Mouse (Mus musculus) kidney, embryonic 16.5 days (tissue): Measurements from ENCODE around the gene Arhgef19. TPM values are rescaled to one million over a fixed set of nuclear protein-coding genes. Genes with fewer than 3 reads are reported as not detected.

Source experiments
- ATAC-seq: fragments of 200-750 bp; cut with Nextera tagmentation; 2 replicates; pipeline ENCODE4 v1.8.0; 2017; ENCODE audit warnings: moderate TSS enrichment; ENCODE audit not compliant: low FRiP score, low TSS enrichment
- H3K27ac ChIP-seq: fragments of 300-500 bp; sonication (generic); 2 replicates; pipeline ENCODE4 v1.5.1; 2014; ENCODE audit warnings: low read length
- H3K27me3 ChIP-seq: fragments of 300-500 bp; sonication (generic); 2 replicates; pipeline ENCODE4 v1.6.1; 2014; ENCODE audit warnings: low read length, control low read depth, mixed read lengths; ENCODE audit not compliant: insufficient read depth
- H3K36me3 ChIP-seq: fragments of 300-500 bp; sonication (generic); 2 replicates; pipeline ENCODE4 v1.6.1; 2014; ENCODE audit warnings: low read length, control low read depth, mixed read lengths; ENCODE audit not compliant: insufficient read depth
- H3K4me1 ChIP-seq: fragments of 300-500 bp; sonication (generic); 2 replicates; pipeline ENCODE4 v1.6.1; 2014; ENCODE audit warnings: low read length, control low read depth, mixed read lengths; ENCODE audit not compliant: insufficient read depth
- H3K4me2 ChIP-seq: fragments of 300-500 bp; sonication (generic); replicated peaks from 2 replicates; pipeline ENCODE4 v1.6.1; 2014; ENCODE audit warnings: low read depth, low read length
- H3K4me3 ChIP-seq: fragments of 300-500 bp; sonication (generic); 2 replicates; pipeline ENCODE4 v1.5.1; 2014; ENCODE audit warnings: mild to moderate bottlenecking, low read length
- H3K9ac ChIP-seq: fragments of 300-500 bp; sonication (generic); replicated peaks from 2 replicates; pipeline ENCODE4 v1.6.1; 2014; ENCODE audit warnings: low read length
- H3K9me3 ChIP-seq: fragments of 300-500 bp; sonication (generic); 2 replicates; pipeline ENCODE4 v1.6.1; 2016; ENCODE audit warnings: low read length, control low read depth
- WGBS: fragments of 180-500 bp; shearing (Covaris S2); extraction: QIAGEN DNeasy Blood & Tissue Kit; methylation state at CpG from one replicate; pipeline ENCODE4 v1.1.7; 2014; 5-methylcytosine and 5-hydroxymethylcytosine counted together
- polyA plus RNA-seq: library from polyadenylated mRNA; unstranded; fragments of >200 nt; fragmentation: Nextera tagmentation; extraction: Ambion mirVana; gene quantifications from 2 replicates; pipeline ENCODE4 v1.2.1, GENCODE M21; 2015

The Arhgef19 gene
- polyA plus RNA-seq, 1 experiment from 2014 or later: 9.6 TPM

GRCm38 (mm10) chr4:141301116-141301553 is 61.8 kb downstream of the Arhgef19 start, which contains the start of gene Epha2:
TSS of gene Epha2 (plus strand) at chr4:141301240.
- Histone ChIP-seq H3K27me3 (no peaks in the 10 kb centered on the region), H3K4me2 (peak within 1 kb of the TSS; percentile 77), H3K36me3 (no peaks in the 10 kb centered on the region), H3K9ac (peak within 1 kb of the TSS; percentile 82), H3K4me3 (peak within 1 kb of the TSS; percentile 68), H3K27ac (peak within 1 kb of the TSS; percentile 74), H3K4me1 (peaks cover 56% of the 10 kb centered on the region), H3K9me3 (no peaks in the 10 kb centered on the region)
- WGBS: under 1% methylated on average over 35 of the region's 35 CpGs
- ATAC-seq: peak; percentile 42; the same call in 1 of the 2 replicates

DNA sequence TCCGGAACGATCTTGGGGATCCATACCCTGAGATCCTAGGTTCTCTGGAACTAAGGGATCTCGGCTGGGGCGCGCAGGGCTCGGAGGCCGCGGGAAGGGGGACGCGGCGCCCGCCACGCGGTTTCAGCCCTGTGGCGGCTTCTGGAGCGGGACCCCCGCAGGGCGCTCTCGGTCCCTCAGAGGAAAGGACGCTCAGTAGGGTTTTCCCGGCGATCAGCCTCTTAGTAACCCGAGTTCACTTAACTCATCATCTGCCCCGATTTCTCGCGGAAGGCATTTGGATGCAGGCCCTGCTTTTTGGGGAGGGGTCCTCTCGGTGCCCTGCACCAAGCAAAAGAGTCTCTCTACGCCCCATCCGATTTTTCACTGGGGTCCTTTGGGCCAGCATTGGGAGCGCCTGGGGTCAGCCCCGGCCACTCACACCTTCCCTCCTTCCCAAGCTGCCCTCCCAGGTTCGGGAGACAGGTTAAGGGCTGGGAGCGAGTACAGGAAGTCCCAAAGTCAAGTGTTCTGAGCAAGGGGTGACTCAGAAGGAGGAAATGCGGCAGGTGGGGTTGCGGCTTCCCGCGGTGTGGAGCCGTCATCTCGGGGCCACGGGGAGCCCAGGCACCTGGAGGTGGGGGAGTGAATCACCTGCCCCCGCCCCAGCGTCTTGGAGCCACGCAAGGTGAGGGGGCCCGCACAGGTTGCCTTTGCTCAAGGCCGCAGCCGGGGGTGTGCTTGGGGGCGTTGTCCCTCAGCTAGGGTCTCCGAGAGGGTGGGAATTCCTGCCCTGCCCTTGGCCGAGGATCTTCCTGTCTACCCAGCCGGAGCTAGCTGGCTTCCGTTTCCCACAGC is 62.5 kb downstream of the Arhgef19 start:
- peak overlapping the region; percentile 68 for H3K4me3 ChIP-seq
- 0 out of 2 replicates have a peak, but pooled peaks have one; percentile 3 for ATAC-seq
- under 1% methylated on average over 49 of the region's 51 CpGs for WGBS

DNA sequence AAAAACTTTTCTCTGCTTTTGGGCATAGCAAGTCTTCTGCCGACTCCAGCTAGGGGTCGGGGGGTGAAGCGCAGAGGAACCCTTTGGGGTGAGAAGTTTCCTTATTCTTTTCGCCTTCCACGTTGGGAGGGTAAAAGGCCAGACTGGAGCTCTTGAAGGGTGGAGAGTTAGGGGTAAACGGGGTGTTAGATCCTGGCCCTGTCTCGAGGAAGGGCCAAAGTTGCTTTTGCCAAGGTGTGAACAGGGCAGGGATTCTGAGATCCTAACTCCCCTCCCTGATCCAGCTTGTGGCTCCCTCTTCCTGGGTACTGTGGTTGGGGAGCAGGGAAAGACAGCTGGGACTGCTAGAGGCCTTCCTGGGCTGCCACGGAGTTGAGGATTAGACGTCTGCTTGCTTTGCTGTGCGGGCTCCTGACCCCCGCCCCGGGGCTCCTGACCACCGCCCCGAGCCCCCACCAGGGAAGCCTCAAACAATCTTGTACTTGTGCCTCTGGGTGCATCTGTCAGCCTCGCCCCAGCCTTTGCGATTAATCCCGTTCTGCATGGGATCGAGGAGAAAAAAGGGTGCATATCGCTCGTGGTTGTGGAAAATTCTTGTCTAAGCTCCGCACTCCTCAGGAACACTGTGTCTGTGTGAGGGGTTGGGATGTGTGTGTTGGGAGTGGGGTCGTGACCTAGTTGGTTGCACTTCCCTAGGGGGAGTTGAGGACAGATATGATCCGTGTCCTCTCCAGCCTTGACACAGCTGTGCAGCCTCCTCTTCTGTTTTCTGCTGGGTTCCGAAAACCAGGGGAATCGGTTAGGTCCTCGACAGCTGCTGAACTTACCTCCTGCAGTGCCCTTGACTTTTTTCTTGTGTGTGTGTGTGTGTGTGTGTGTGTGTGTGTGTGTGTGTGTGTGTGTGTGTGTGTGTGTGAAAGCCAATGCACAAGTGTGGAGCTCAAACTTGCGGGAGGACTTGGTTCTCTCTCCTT is 63.4 kb downstream of the Arhgef19 start:
- Histone ChIP-seq H3K4me2 (peak overlapping the region; percentile 77), H3K9ac (peak overlapping the region; percentile 82), H3K9me3 (no peaks in the 10 kb centered on the region), H3K36me3 (no peaks in the 10 kb centered on the region), H3K27me3 (no peaks in the 10 kb centered on the region), H3K4me3 (peak overlapping the region; percentile 68), H3K4me1 (peaks cover 62% of the 10 kb centered on the region), H3K27ac (peak overlapping the region; percentile 74)
- no peak for ATAC-seq
- WGBS: 11% methylated on average over 27 of the region's 27 CpGs

More for the DNA sequence above, 62.5 kb downstream of the Arhgef19 start:
- H3K4me2 ChIP-seq: peak overlapping the region; percentile 77
- H3K27ac ChIP-seq: peak overlapping the region; percentile 74
- H3K9ac ChIP-seq: peak overlapping the region; percentile 82
- H3K36me3 ChIP-seq: no peaks in the 10 kb centered on the region
- no peaks in the 10 kb centered on the region for H3K27me3 ChIP-seq
- no peaks in the 10 kb centered on the region for H3K9me3 ChIP-seq
- peaks cover 62% of the 10 kb centered on the region for H3K4me1 ChIP-seq

DNA sequence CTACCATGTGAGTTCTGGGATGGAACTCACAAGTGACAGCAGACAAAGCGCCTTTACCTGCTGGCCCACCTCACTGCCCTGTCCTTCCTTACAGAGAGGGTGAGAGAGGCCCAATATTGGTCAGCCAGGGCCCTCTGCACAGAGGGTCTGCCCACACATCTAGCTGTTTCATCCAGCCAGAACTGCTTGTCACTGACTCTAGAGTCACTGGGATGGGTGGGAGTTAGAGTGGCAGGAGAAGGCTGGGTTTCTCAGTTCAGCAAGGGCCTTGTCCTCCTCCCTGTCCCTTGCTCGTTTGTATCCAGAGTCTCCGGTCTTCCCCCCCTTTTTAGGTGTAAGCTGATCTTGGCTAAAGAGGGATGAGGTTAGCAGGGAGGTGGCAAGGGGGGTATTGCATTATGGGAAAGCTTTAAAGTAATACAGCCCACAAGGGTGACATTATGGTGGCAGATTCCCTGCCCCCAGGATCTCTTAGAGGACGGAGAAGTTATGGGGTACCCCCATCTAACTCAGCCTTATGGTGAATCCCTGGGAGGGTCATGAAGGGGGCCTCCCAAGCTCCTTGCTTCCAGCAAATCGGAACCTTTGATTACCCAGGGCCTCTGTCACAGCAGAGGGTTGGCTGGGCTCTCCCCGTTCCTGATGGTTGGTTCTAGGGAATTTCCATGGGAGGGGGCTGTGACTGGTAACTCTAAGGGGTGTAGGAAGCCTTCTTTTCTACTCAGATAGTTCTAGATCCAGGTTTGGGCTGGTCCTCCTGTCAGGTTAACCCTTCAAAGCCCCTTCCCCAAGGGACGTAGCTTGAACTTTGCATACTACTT is 64.3 kb downstream of the Arhgef19 start:
- Histone ChIP-seq H3K27ac (peak overlapping the region; percentile 74), H3K9me3 (no peaks in the 10 kb centered on the region), H3K4me2 (peak overlapping the region; percentile 77), H3K27me3 (no peaks in the 10 kb centered on the region), H3K9ac (peak overlapping the region; percentile 46; the same call in 1 of the 2 replicates), H3K36me3 (peaks cover 2% of the 10 kb centered on the region; the same call in 1 of the 2 replicates), H3K4me3 (peak overlapping the region; percentile 68), H3K4me1 (peaks cover 58% of the 10 kb centered on the region)
- 26% methylated on average over 7 of the region's 7 CpGs for WGBS
- ATAC-seq: peak; percentile 59

- Histone ChIP-seq H3K9me3 (no peaks in the 10 kb centered on the region), H3K4me3 (peak overlapping the region; percentile 68), H3K4me1 (peaks cover 64% of the 10 kb centered on the region), H3K27me3 (no peaks in the 10 kb centered on the region), H3K4me2 (peak overlapping the region; percentile 77), H3K27ac (peak overlapping the region; percentile 74), H3K9ac (no peak overlapping the region), H3K36me3 (peaks cover 5% of the 10 kb centered on the region)
- 62% methylated on average over 4 of the region's 4 CpGs for WGBS
- no peak for ATAC-seq
These were observed 64.9 kb downstream of the Arhgef19 start for GRCm38 (mm10) chr4:141304223-141304611.

DNA sequence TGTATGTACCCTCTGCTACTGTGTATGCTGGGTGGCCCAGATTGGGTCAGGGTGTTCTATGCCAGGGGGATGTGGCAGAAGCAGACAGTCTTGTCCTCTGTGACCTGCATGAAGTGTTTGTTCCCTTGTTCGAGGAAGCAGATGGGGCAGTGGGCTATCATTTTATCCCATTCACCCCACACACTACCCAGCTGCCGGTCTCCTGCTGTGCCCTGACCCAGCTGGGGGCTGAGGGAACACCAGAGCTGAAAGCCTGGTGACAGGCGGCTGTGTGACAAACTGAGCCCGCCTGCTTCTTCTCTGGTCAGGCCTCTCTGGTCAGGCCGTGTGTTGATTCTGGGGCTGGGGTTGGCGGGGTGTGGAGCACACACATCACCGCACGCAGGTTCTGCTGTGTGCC is 66.8 kb downstream of the Arhgef19 start:
- WGBS: 35% methylated on average over 8 of the region's 8 CpGs
- 0 out of 2 replicates have a peak overlapping the region, but pooled peaks have one; percentile 13 for H3K4me2 ChIP-seq
- peak overlapping the region; percentile 57 for H3K27ac ChIP-seq
- no peak overlapping the region for H3K4me3 ChIP-seq
- no peaks in the 10 kb centered on the region for H3K9me3 ChIP-seq
- H3K4me1 ChIP-seq: peaks cover 78% of the 10 kb centered on the region
- no peaks in the 10 kb centered on the region for H3K27me3 ChIP-seq
- H3K36me3 ChIP-seq: peaks cover 5% of the 10 kb centered on the region
- ATAC-seq: no peak
- peak overlapping the region; percentile 39 for H3K9ac ChIP-seq

Other genes with a start within 250 kb of the Arhgef19 start
- 442 and 470 TPM in 2 replicates for gene Mfap2, start 229.1 kb upstream of the Arhgef19 start, polyA plus RNA-seq
- gene Crocc, start 178.9 kb upstream of the Arhgef19 start, polyA plus RNA-seq: 10.1 and 11.3 TPM in 2 replicates
- gene Necap2, start 161.1 kb upstream of the Arhgef19 start, polyA plus RNA-seq: 94.5 and 99.0 TPM in 2 replicates
- 0.51 and 0.59 TPM in 2 replicates for gene Spata21, start 151.2 kb upstream of the Arhgef19 start, polyA plus RNA-seq
- 50.8 and 51.3 TPM in 2 replicates for gene Szrd1, start 99.7 kb upstream of the Arhgef19 start, polyA plus RNA-seq
- 21.1 and 21.9 TPM in 2 replicates for gene Fbxo42, start 91.6 kb upstream of the Arhgef19 start, polyA plus RNA-seq
- gene Rsg1, start 25.5 kb upstream of the Arhgef19 start, polyA plus RNA-seq: 8.1 and 9.2 TPM in 2 replicates
- gene Epha2, start 61.7 kb downstream of the Arhgef19 start, polyA plus RNA-seq: 8.3 and 8.6 TPM in 2 replicates
- gene Fam131c, start 128.7 kb downstream of the Arhgef19 start, polyA plus RNA-seq: 3.0 and 3.1 TPM in 2 replicates
- gene Clcnka, start 159.2 kb downstream of the Arhgef19 start, polyA plus RNA-seq: 14.7 and 17.8 TPM in 2 replicates
- gene Clcnkb, start 176.5 kb downstream of the Arhgef19 start, polyA plus RNA-seq: 34.2 and 48.4 TPM in 2 replicates
- 0.58 and 0.80 TPM in 2 replicates for gene Hspb7, start 181.3 kb downstream of the Arhgef19 start, polyA plus RNA-seq
- not detected in 2 replicates for gene Srarp, start 196.6 kb downstream of the Arhgef19 start, polyA plus RNA-seq
- gene Zbtb17, start 205.2 kb downstream of the Arhgef19 start, polyA plus RNA-seq: 41.7 and 43.1 TPM in 2 replicates